In the genomic region with DNA sequence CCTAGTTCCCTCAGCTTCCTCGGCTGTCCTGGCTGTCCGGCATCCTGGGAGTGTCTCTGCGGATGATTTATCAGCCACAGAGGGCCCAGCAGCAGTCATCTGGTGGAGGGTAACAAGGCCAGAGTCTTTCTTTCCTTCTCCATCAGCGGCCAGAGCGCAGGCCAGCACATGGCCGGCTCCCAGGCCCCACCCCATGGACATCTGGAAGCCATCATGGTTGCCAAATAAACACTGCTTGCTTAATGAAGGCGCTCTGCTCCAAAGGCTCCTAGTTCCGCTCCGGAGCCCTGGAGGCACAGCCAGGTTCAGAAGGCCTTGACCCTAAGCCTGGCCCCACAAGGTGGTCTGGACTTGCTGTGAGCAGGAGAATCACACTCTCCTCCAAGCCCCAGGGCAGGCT, we compare ENCODE assay signal across 9 mouse cellular contexts. TPM values are rescaled to one million over a fixed set of nuclear protein-coding genes. Genes with fewer than 3 reads are reported as not detected.
DNase-seq lines count a peak whose midpoint lies in the region; ATAC-seq and TF ChIP-seq lines count a peak whose summit lies in the region.
"Had no signal": no experiment of that assay in that cellular context is flagged by ENCODE, and none has a peak within 500 bp of the region (broad histone marks: within the 10 kb centered on the region; RNA-seq: fewer than 3 reads in every experiment).

No protein-coding gene starts in this region.

- 0 out of 2 replicates have a peak, but pooled peaks have one; percentile 26 for ATAC-seq in intestine, embryonic 14.5 days (replicated peaks; ENCODE audit: low FRiP score, low TSS enrichment, low read depth)
- no peak for ATAC-seq in intestine, postnatal 0 days
- ATAC-seq in stomach, embryonic 16.5 days (ENCODE audit: insufficient read depth, low FRiP score), result peak; percentile 51; the same call in 1 of the 2 replicates
- no peak for ATAC-seq in forebrain, embryonic 14.5 days

- H3K27me3 ChIP-seq in intestine, embryonic 14.5 days (replicated peaks; ENCODE audit: control insufficient read depth, insufficient read depth, low read length), result no peaks in the 10 kb centered on the region
- no peaks in the 10 kb centered on the region for H3K27me3 ChIP-seq in intestine, postnatal 0 days (replicated peaks; ENCODE audit: control insufficient read depth, insufficient read depth, low read length)
- 0 out of 2 replicates have a peak, but pooled peaks cover 12% of the 10 kb centered on the region for H3K27me3 ChIP-seq in limb, embryonic 10.5 days (ENCODE audit: low read depth, poor library complexity, severe bottlenecking)
- H3K27me3 ChIP-seq in stomach, embryonic 16.5 days (ENCODE audit: control insufficient read depth, insufficient read depth, low read length), result no peaks in the 10 kb centered on the region
- H3K27me3 ChIP-seq in forebrain, embryonic 14.5 days (replicated peaks; ENCODE audit: control insufficient read depth, insufficient read depth, low read length), result no peaks in the 10 kb centered on the region

- no peak for TF ChIP-seq CTCF in intestine, postnatal 0 days (IDR thresholded peaks at IDR 0.05; ENCODE audit: low read depth)

- H3K4me3 ChIP-seq in intestine, embryonic 14.5 days (ENCODE audit: low read depth, low read length), result no peak overlapping the region
- no peak overlapping the region for H3K4me3 ChIP-seq in intestine, postnatal 0 days (ENCODE audit: low read depth, low read length)
- peak overlapping the region; percentile 28; the same call in 1 of the 2 replicates for H3K4me3 ChIP-seq in limb, embryonic 10.5 days
- H3K4me3 ChIP-seq in stomach, embryonic 16.5 days (replicated peaks; ENCODE audit: low read length), result no peak overlapping the region
- no peak overlapping the region for H3K4me3 ChIP-seq in forebrain, embryonic 14.5 days (ENCODE audit: low read depth, low read length)
- H3K4me3 ChIP-seq: liver, embryonic 13.5 days had no signal

- H3K9ac ChIP-seq in intestine, embryonic 14.5 days (ENCODE audit: low read length), result no peak overlapping the region
- no peak overlapping the region for H3K9ac ChIP-seq in intestine, postnatal 0 days (ENCODE audit: low read depth, low read length)
- no peak overlapping the region for H3K9ac ChIP-seq in stomach, embryonic 16.5 days (ENCODE audit: low read length)
- H3K9ac ChIP-seq in forebrain, embryonic 14.5 days (ENCODE audit: low read length), result no peak overlapping the region
- H3K9ac ChIP-seq: liver, embryonic 13.5 days had no signal

- 25% methylated on average over 9 of the region's 9 CpGs for WGBS in intestine, embryonic 14.5 days
- 49% methylated on average over 9 of the region's 9 CpGs for WGBS in intestine, postnatal 0 days
- 6% methylated on average over 9 of the region's 9 CpGs for WGBS in limb, embryonic 10.5 days
- 29% methylated on average over 9 of the region's 9 CpGs for WGBS in stomach, embryonic 16.5 days
- 74% methylated on average over 9 of the region's 9 CpGs for WGBS in forebrain, embryonic 14.5 days

- H3K36me3 ChIP-seq in intestine, embryonic 14.5 days (ENCODE audit: control insufficient read depth, insufficient read depth, low read length), result no peaks in the 10 kb centered on the region
- H3K36me3 ChIP-seq in intestine, postnatal 0 days (ENCODE audit: control insufficient read depth, insufficient read depth), result no peaks in the 10 kb centered on the region
- H3K36me3 ChIP-seq in limb, embryonic 10.5 days, result no peaks in the 10 kb centered on the region
- no peaks in the 10 kb centered on the region for H3K36me3 ChIP-seq in stomach, embryonic 16.5 days (ENCODE audit: control insufficient read depth, insufficient read depth, low read length)
- H3K36me3 ChIP-seq in forebrain, embryonic 14.5 days (ENCODE audit: control insufficient read depth, insufficient read depth, low read length), result no peaks in the 10 kb centered on the region
- H3K36me3 ChIP-seq: liver, embryonic 13.5 days had no signal

- H3K27ac ChIP-seq in intestine, embryonic 14.5 days (ENCODE audit: low read depth), result peak overlapping the region; percentile 16; the same call in 1 of the 2 replicates
- no peak overlapping the region for H3K27ac ChIP-seq in intestine, postnatal 0 days (ENCODE audit: low read depth, low read length)
- H3K27ac ChIP-seq in limb, embryonic 10.5 days, result peak overlapping the region; percentile 77
- H3K27ac ChIP-seq in stomach, embryonic 16.5 days (ENCODE audit: low read length), result no peak overlapping the region; the same call in 1 of the 2 replicates
- no peak overlapping the region for H3K27ac ChIP-seq in forebrain, embryonic 14.5 days (ENCODE audit: low read depth, low read length)
- H3K27ac ChIP-seq: liver, embryonic 13.5 days had no signal

- peaks cover 33% of the 10 kb centered on the region for H3K4me1 ChIP-seq in intestine, embryonic 14.5 days (replicated peaks; ENCODE audit: control insufficient read depth, insufficient read depth, low read length)
- H3K4me1 ChIP-seq in intestine, postnatal 0 days (replicated peaks; ENCODE audit: control insufficient read depth, insufficient read depth, low read length), result no peaks in the 10 kb centered on the region
- H3K4me1 ChIP-seq in limb, embryonic 10.5 days, result peaks cover 61% of the 10 kb centered on the region
- H3K4me1 ChIP-seq in stomach, embryonic 16.5 days (ENCODE audit: control insufficient read depth, insufficient read depth, low read length), result peaks cover 33% of the 10 kb centered on the region
- H3K4me1 ChIP-seq in forebrain, embryonic 14.5 days (ENCODE audit: control insufficient read depth, insufficient read depth, low read length), result peaks cover 3% of the 10 kb centered on the region; the same call in 1 of the 2 replicates
- H3K4me1 ChIP-seq: liver, embryonic 13.5 days had no signal

- no peaks in the 10 kb centered on the region for H3K9me3 ChIP-seq in intestine, embryonic 14.5 days (ENCODE audit: control insufficient read depth, low read length)
- H3K9me3 ChIP-seq in intestine, postnatal 0 days (ENCODE audit: control insufficient read depth), result no peaks in the 10 kb centered on the region
- H3K9me3 ChIP-seq in limb, embryonic 10.5 days (replicated peaks), result no peaks in the 10 kb centered on the region
- no peaks in the 10 kb centered on the region for H3K9me3 ChIP-seq in stomach, embryonic 16.5 days (replicated peaks; ENCODE audit: control insufficient read depth, low read length)
- H3K9me3 ChIP-seq in forebrain, embryonic 14.5 days (replicated peaks; ENCODE audit: control insufficient read depth, low read length), result no peaks in the 10 kb centered on the region
- H3K9me3 ChIP-seq: liver, embryonic 13.5 days had no signal

- DNase-seq in intestine, embryonic 14.5 days (ENCODE audit: low spot score), result peak; percentile 59
- peak; percentile 74 for DNase-seq in heart, adult 8-10 months (ENCODE audit: low spot score)
- peak; percentile 87 for DNase-seq in limb, embryonic 10.5 days (ENCODE audit: low spot score)
- DNase-seq in forebrain, embryonic 14.5 days (ENCODE audit: low spot score), result no peak
- DNase-seq in thymus, postnatal 36 days, result no peak
- no peak for DNase-seq in cerebellum, adult 11 months
- DNase-seq: liver, embryonic 13.5 days had no signal

- H3K4me2 ChIP-seq in intestine, embryonic 14.5 days (ENCODE audit: low read length), result 0 out of 2 replicates have a peak overlapping the region, but pooled peaks have one; percentile 13
- no peak overlapping the region for H3K4me2 ChIP-seq in intestine, postnatal 0 days (replicated peaks; ENCODE audit: low read depth)
- H3K4me2 ChIP-seq in stomach, embryonic 16.5 days (ENCODE audit: low read depth, low read length), result no peak overlapping the region
- no peak overlapping the region for H3K4me2 ChIP-seq in forebrain, embryonic 14.5 days (ENCODE audit: low read length)
- H3K4me2 ChIP-seq: liver, embryonic 13.5 days had no signal

RNA-seq across cellular contexts. Expression of gene Hmcn2, which starts 25.6 kb away (rescaled TPM):
- polyA plus RNA-seq in intestine, embryonic 14.5 days (2014; fragmentation: Nextera tagmentation; extraction: Ambion mirVana), result 10.0 and 10.3 TPM in 2 replicates
- 5.5 and 8.1 TPM in 2 replicates for polyA plus RNA-seq in intestine, postnatal 0 days (2015; fragmentation: Nextera tagmentation; extraction: Ambion mirVana)
- 1 to 10 TPM; 4.4 to 9.4 (median 7.9) TPM for total RNA-seq in heart, adult 8-10 months (2022)
- polyA plus RNA-seq in limb, embryonic 10.5 days (2016; fragmentation: Nextera tagmentation; extraction: Ambion mirVana), result 0.19 TPM in 1 of 2 replicates, not detected in the other
- polyA plus RNA-seq in stomach, embryonic 16.5 days (2015; fragmentation: Nextera tagmentation; extraction: Ambion mirVana), result 4.9 and 5.6 TPM in 2 replicates
- 0.17 and 0.27 TPM in 2 replicates for polyA plus RNA-seq in forebrain, embryonic 14.5 days (2014; fragmentation: Nextera tagmentation; extraction: Ambion mirVana)

Comparison
In these comparisons a context has a peak if more than half of its experiments do, and no peak if none do; other contexts are left out.
1. ATAC-seq: peak in intestine, embryonic 14.5 days (single experiment) and stomach, embryonic 16.5 days (single experiment); none in intestine, postnatal 0 days (single experiment) and forebrain, embryonic 14.5 days (single experiment).
2. H3K27ac ChIP-seq: peak in intestine, embryonic 14.5 days (single experiment) and limb, embryonic 10.5 days (single experiment); none in intestine, postnatal 0 days (single experiment), stomach, embryonic 16.5 days (single experiment) and forebrain, embryonic 14.5 days (single experiment).
3. DNase-seq: peak in intestine, embryonic 14.5 days (single experiment), heart, adult 8-10 months (single experiment) and limb, embryonic 10.5 days (single experiment); none in forebrain, embryonic 14.5 days (single experiment), thymus, postnatal 36 days (0 of 2) and cerebellum, adult 11 months (single experiment).